Comparison of ENCODE assay signal across 8 mouse cellular contexts in the genomic region with DNA sequence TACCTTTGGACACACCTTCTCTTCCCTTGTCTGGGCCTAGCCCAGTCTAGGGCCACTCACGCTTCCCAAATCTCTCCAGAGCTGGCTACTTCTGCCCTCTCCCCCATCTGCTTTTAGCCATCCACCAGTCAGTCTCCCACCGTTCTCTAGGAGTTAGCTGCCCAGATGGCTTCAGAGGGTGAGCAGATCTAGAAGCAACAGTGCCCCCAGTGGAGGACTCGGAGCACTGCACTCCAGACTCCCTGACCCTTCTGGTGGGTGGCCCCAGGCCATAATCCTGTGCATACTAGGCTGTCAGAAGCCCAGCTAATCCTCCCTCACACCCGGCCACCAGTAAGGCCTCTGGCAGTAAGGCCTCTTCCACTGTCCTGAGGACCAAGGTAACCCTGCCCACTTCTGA. TPM values are rescaled to one million over a fixed set of nuclear protein-coding genes. Genes with fewer than 3 reads are reported as not detected.
DNase-seq lines count a peak whose midpoint lies in the region; ATAC-seq lines count a peak whose summit lies in the region.

No protein-coding gene starts in this region.

- ATAC-seq in intestine, embryonic 14.5 days (replicated peaks; ENCODE audit: low FRiP score, low TSS enrichment, low read depth): peak; percentile 53; the same call in 1 of the 2 replicates
- ATAC-seq in liver, embryonic 12.5 days: 0 out of 2 replicates have a peak, but pooled peaks have one; percentile 35
- ATAC-seq in neural tube, embryonic 13.5 days (ENCODE audit: low read depth): peak; percentile 38; the same call in 1 of the 2 replicates

- no peak overlapping the region for H3K9ac ChIP-seq in intestine, embryonic 14.5 days (ENCODE audit: low read length)
- no peak overlapping the region for H3K9ac ChIP-seq in liver, embryonic 12.5 days
- no peak overlapping the region for H3K9ac ChIP-seq in neural tube, embryonic 13.5 days

- no peak overlapping the region for H3K27ac ChIP-seq in intestine, embryonic 14.5 days (ENCODE audit: low read depth)
- no peak overlapping the region for H3K27ac ChIP-seq in liver, embryonic 12.5 days
- no peak overlapping the region for H3K27ac ChIP-seq in neural tube, embryonic 13.5 days (replicated peaks)

- H3K4me2 ChIP-seq in intestine, embryonic 14.5 days (ENCODE audit: low read length): no peak overlapping the region
- H3K4me2 ChIP-seq in liver, embryonic 12.5 days: no peak overlapping the region
- H3K4me2 ChIP-seq in neural tube, embryonic 13.5 days: no peak overlapping the region

- no peaks in the 10 kb centered on the region for H3K36me3 ChIP-seq in intestine, embryonic 14.5 days (ENCODE audit: control insufficient read depth, insufficient read depth, low read length)
- H3K36me3 ChIP-seq in liver, embryonic 12.5 days: no peaks in the 10 kb centered on the region
- H3K36me3 ChIP-seq in neural tube, embryonic 13.5 days: no peaks in the 10 kb centered on the region

- H3K4me3 ChIP-seq in intestine, embryonic 14.5 days (ENCODE audit: low read depth, low read length): no peak overlapping the region
- H3K4me3 ChIP-seq in liver, embryonic 12.5 days: no peak overlapping the region
- H3K4me3 ChIP-seq in neural tube, embryonic 13.5 days: no peak overlapping the region

- no peaks in the 10 kb centered on the region for H3K27me3 ChIP-seq in intestine, embryonic 14.5 days (replicated peaks; ENCODE audit: control insufficient read depth, insufficient read depth, low read length)
- peaks cover 42% of the 10 kb centered on the region for H3K27me3 ChIP-seq in liver, embryonic 12.5 days (replicated peaks)
- H3K27me3 ChIP-seq in neural tube, embryonic 13.5 days: peaks cover 3% of the 10 kb centered on the region; the same call in 1 of the 2 replicates

- peak; percentile 52 for DNase-seq in 416B (ENCODE audit: low read depth)
- DNase-seq in Muller cell, postnatal 12 days (ENCODE audit: inconsistent ontology term): peak; percentile 47
- DNase-seq in cerebellum, adult 8-10 months: peak; percentile 86
- DNase-seq in forelimb bud, embryonic 11.5 days (ENCODE audit: low read depth, low spot score): peak; percentile 81
- peak; percentile 83 for DNase-seq in intestine, embryonic 14.5 days (ENCODE audit: low spot score)
- DNase-seq in testis, postnatal 10 days (ENCODE audit: low spot score): peak; percentile 80

- 4% methylated on average over 4 of the region's 4 CpGs for WGBS in intestine, embryonic 14.5 days
- 5% methylated on average over 4 of the region's 4 CpGs for WGBS in liver, embryonic 12.5 days (ENCODE audit: insufficient replicate concordance)
- WGBS in neural tube, embryonic 13.5 days: 4% methylated on average over 4 of the region's 4 CpGs

- H3K4me1 ChIP-seq in intestine, embryonic 14.5 days (replicated peaks; ENCODE audit: control insufficient read depth, insufficient read depth, low read length): no peaks in the 10 kb centered on the region
- 0 out of 2 replicates have a peak, but pooled peaks cover 5% of the 10 kb centered on the region for H3K4me1 ChIP-seq in liver, embryonic 12.5 days
- H3K4me1 ChIP-seq in neural tube, embryonic 13.5 days (replicated peaks): peaks cover 42% of the 10 kb centered on the region

- H3K9me3 ChIP-seq in intestine, embryonic 14.5 days (ENCODE audit: control insufficient read depth, low read length): no peaks in the 10 kb centered on the region
- H3K9me3 ChIP-seq in liver, embryonic 12.5 days (replicated peaks): no peaks in the 10 kb centered on the region
- no peaks in the 10 kb centered on the region for H3K9me3 ChIP-seq in neural tube, embryonic 13.5 days

RNA-seq across cellular contexts. Expression of a gene that starts 43.8 kb away (rescaled TPM):
- polyA plus RNA-seq in intestine, embryonic 14.5 days (2014; fragmentation: Nextera tagmentation; extraction: Ambion mirVana): 12.8 and 13.3 TPM in 2 replicates
- polyA plus RNA-seq in liver, embryonic 12.5 days (2016; fragmentation: Nextera tagmentation; extraction: Ambion mirVana): 0.24 TPM in 1 of 2 replicates, not detected in the other
- 6.1 and 6.2 TPM in 2 replicates for polyA plus RNA-seq in neural tube, embryonic 13.5 days (2015; fragmentation: Nextera tagmentation; extraction: Ambion mirVana)

RNA-seq across cellular contexts. Expression of a gene that starts 48.9 kb away (rescaled TPM):
- 45.4 and 46.7 TPM in 2 replicates for polyA plus RNA-seq in intestine, embryonic 14.5 days (2014; fragmentation: Nextera tagmentation; extraction: Ambion mirVana)
- 33.4 and 34.0 TPM in 2 replicates for polyA plus RNA-seq in liver, embryonic 12.5 days (2016; fragmentation: Nextera tagmentation; extraction: Ambion mirVana)
- polyA plus RNA-seq in neural tube, embryonic 13.5 days (2015; fragmentation: Nextera tagmentation; extraction: Ambion mirVana): 36.6 and 36.8 TPM in 2 replicates

RNA-seq across cellular contexts. Expression of a gene that starts 52.1 kb away (rescaled TPM):
- polyA plus RNA-seq in intestine, embryonic 14.5 days (2014; fragmentation: Nextera tagmentation; extraction: Ambion mirVana): 1.8 and 2.3 TPM in 2 replicates
- polyA plus RNA-seq in liver, embryonic 12.5 days (2016; fragmentation: Nextera tagmentation; extraction: Ambion mirVana): 0.12 TPM in 1 of 2 replicates, not detected in the other
- polyA plus RNA-seq in neural tube, embryonic 13.5 days (2015; fragmentation: Nextera tagmentation; extraction: Ambion mirVana): 119 and 125 TPM in 2 replicates

RNA-seq across cellular contexts. Expression of a gene that starts 54.0 kb away (rescaled TPM):
- 6.5 and 8.9 TPM in 2 replicates for polyA plus RNA-seq in intestine, embryonic 14.5 days (2014; fragmentation: Nextera tagmentation; extraction: Ambion mirVana)
- polyA plus RNA-seq in liver, embryonic 12.5 days (2016; fragmentation: Nextera tagmentation; extraction: Ambion mirVana): 10.3 TPM in 2 replicates
- polyA plus RNA-seq in neural tube, embryonic 13.5 days (2015; fragmentation: Nextera tagmentation; extraction: Ambion mirVana): 15.9 and 17.8 TPM in 2 replicates

Comparison
In these comparisons a context has a peak if more than half of its experiments do, and no peak if none do; other contexts are left out.
1. RNA of a gene that starts 52.1 kb away (polyA plus RNA-seq): 119 to 125 TPM in neural tube, embryonic 13.5 days; 1.8 to 2.3 TPM in intestine, embryonic 14.5 days and 0.12 TPM in liver, embryonic 12.5 days; every median in the first group is over 10 times any median in the second.
2. Peak in every context shown above with its lines, with median percentiles within 50 percentile points of each other: DNase-seq and ATAC-seq.